Mouse (Mus musculus) lung, postnatal 14 days (tissue): ENCODE measurements at regions not wholly inside any gene's neighbourhood (a gene's known extent, or its start where the extent isn't known, plus 50 kb on each side); places are given as distances from the start of the nearest gene placed in this dataset.

Experiments used
- DNase-seq: peaks from one replicate; pipeline ENCODE4 v3.0.0; 2021

DNA sequence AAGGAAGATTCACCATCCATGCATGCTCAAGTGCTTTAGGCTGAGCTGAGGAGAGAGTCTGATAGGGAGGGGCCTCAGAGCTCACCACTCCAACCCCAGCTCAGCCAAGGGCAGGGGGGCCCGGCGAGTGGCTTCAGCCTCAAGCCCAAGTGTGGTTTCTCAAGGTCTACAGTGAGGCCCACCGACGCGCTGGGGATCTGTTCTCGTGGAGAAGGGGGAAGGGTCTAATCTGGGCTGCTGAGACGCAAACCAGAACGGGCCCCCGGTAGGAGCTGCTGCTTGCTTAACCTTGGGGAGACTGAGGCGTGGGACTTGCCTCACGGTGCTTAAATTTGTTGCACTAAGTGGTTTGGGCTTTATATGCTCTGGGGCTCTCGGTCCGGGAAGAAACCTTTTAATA lies 70.9 kb downstream of the Asb1 start:
- DNase-seq, result no peak

DNA sequence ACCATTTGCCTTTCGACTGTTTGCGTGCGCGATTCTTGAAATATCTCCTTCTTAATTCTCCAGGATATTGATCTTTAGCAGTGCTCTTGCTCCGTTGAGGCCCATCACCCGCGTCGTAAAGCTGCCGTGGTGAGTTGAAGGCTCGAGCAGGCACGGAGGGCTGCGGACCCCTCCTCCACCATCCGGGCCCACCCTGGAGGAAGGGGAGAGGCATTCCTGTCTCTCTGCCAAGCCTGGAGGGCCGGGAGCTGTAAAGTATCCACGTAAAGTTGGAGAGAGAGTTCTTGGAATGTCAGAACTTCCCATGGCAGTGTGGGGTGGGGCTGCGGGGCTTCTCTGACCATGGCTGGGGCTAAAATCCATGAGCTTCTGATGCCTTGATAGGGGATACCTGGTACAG lies 71.3 kb downstream of the Asb1 start:
- DNase-seq, result no peak

DNA sequence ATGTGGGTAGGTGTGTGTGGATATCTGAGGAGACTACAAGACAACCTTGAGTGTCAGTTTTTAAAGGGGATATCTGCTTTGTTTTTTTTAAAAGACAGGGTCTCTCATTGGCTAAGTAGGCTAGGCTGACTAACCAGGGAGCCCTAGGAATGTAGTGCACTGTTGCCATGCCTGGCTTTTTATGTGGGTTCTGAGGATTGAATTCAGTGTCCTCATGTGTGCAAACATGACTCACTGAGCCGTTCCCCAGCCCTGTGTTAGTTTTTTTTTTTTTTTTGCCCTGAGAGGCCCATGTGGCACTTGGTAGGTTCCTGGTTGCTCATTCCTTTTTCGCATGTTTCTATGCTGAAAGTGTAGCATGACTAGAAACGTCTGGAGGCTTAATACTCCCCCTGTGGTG lies 72.6 kb downstream of the Asb1 start:
- DNase-seq, result no peak

DNA sequence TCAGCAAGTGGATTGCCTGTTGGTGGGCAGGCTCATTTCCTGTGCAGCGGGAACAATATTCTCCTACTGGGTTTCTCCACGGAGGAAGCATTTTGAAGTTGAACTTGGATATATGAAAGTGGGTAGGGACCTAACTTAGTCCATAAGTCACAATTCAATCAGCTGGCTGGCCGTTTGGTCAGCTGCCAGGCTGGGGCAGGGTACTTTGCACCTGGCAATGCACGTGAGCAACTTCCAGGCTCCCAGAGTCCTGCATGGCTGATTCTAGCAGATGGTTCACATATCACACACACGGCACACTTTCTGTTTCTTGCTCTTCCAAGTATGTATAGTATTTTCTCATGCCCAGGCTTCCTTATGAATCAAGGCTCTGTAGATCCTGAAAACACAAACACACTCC lies 75.1 kb downstream of the Asb1 start:
- no peak for DNase-seq

DNA sequence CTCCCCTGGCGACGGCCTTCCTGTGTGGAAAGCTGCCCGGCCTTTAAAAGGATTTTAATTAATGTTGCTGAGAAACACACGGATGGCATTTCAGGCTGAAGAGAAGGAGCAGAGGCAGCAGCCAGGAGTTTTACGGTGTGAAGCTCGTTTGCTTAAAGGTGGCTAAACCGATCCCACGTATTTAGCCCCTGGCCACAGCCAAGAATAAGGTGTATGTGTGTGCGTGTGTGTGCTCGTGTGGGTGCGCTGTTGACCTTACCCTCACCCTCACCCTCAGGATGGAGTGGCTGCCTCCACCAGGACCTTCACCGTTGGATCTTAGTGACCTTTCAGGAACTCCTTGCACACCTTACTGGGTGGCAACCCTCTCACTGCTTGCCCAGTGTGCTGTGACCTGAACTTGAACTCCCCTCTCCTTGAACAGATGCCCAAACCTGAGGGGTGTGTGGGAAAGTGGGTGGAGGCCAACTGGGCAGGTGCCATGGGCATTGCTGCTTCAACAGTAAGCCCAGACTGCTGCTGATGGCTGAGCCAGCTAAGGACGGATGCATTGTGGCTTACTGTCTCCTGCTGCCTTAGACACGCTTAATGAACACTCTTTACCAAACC lies 78.3 kb downstream of the Asb1 start:
- DNase-seq, result peak; percentile 35

DNA sequence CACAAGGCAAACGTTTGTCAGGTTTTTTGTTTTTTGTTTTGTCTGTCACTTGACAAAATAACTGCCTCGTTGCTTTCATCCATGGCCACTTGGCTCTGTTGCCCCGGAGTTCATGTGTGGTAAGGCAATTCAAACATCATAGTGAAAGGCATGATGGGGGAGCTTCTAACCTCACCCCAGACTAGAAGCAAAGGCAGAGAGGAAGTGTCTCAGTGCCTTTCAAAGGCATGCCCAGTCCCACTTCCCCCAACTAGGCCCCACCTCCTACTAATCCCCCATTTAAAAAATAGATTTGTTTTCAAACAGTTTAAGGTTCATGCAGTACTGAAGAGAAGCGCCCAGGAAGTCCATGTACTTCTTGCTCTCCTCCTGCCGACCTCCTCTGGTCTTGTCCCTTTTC lies 80.8 kb downstream of the Asb1 start:
- DNase-seq, result no peak

DNA sequence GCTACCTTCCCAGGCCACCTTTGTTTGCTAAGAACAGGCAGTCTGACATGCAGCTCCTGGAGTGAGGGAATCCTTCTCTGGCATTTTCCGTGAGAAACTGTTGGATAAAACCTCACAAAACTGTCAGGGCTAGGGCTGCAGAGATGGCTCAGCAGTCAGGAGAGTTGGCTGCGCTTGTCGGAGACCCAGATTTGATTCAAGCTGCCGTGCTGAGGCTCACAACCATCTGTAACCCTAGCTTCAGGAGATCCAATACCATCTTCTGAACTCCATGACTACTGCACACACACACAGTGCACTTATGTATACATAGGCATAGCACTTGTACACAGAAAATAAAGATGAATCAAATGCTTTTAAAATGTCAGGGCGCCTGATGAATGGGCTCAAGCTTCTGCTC lies 82.5 kb downstream of the Asb1 start:
- no peak for DNase-seq

DNA sequence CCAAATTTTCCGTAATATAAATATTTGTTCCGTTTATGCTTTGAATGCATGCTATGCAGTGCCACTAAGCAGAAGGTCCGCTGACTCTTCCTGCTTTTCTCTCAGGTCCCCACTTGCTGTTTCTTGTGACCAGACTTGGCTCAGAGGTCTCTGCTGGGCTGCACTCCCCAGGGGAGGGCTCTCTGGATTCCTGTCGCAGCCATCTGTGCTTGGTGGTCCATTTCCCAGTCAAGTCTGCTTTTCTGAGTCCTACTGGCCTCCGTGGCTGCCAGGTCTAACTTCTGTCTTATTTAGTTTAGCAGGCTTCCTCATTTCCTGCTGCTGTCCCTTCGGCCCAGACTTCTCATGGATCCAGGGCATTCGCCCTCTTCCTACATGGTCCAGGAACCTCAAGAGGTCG lies 83.7 kb downstream of the Asb1 start:
- DNase-seq, result no peak

DNA sequence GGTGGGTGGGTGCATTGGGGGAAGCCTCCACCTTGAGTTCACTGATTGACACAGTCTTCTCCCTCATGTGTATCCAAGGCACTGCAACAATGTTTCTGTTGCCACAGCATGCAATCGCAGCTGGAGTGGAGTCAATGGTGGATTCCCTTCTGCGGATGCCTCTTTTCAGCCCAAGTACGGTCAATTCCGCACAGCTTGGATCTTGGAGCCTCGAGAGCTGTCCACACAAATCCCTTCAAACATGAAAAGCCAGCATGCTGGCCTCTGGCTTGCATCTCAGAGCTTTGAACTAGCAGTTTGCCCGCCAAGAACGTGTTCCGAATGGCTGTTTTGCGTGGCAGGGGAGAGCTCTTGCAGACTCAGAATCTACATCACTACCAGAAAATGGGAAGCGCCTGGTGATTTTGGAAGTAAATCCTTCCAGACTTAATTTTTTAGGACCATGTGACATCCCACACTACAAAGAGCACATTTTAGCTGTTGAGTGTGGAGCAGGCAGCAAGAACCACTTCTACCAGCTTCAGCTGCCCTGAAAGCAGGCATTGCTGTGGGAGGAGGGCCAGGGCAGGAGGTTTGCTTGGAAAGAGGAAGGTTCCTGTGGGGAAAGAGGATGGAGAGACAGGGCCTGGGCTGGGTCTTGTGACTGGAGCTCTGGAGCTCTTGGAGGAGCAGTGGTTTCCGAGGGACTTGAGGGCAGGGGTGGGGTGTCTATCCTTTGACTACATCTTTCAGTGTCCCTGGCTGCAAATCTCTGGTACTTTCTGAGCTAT lies 84.4 kb downstream of the Asb1 start:
- no peak for DNase-seq

DNA sequence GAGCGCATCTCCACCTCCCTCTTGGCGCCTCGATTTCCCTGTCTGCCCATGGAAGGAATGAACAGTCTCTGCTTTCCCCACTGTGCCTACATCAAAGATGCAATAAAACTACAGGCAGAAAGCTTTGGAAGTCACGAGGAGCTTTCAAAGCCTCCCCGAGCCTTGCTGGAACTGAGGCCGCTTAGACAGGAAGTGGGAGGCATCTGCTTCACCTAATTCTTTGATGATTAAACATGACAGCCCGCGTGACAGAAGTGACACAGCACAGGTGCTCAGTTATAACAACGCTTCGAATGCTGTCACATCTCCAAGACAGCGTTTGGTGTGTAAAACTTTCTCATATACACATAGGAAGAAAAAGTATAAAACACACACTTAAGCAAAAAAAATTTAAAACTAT lies 85.7 kb downstream of the Asb1 start:
- no peak for DNase-seq

DNA sequence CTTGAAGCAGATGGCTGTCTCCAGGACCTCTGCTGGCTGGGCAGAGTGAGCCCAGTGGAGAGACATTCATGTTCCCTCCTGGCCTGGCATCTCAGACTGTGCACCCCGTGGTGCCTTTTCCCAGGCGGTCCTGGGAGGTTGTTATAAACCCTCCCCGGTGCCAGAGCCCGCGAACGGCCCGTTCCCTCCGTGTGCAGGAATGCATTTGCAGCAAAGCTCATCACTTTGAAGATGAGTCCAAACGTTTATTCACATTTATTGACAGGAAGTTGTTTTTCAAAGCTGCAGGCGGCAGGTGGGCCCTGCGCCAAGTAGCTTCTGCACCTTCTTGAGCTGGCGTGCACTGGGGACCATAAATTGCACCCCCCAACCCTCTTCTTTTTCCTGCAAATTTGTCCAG lies 89.9 kb downstream of the Asb1 start:
- DNase-seq, result no peak

DNA sequence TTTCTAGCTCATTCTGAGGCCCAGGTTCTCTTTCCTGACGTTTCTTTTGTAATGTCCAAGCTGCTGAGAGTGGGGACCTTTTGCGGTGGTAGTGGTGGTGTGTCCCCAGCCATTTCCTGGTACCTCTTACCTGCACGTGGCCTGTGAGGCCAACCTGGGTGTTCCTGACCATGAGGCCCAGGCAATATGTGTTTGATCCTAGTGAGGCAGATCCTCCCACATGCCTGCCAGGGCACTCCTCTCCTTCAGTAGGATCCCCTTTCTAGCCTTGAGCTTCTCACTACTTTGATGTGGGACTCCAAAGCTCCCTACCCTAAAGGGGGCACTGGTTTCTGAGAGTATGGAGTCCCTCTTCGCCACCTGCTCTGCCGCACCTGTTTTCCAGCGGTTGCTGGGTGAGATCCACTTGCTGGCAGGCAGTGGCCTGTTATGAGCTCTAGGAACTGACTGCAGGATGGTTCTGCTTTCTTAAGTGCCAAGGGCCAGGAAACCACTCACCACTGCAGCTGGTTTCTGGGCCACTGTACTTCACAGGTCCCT lies 90.6 kb downstream of the Asb1 start:
- DNase-seq, result no peak

DNA sequence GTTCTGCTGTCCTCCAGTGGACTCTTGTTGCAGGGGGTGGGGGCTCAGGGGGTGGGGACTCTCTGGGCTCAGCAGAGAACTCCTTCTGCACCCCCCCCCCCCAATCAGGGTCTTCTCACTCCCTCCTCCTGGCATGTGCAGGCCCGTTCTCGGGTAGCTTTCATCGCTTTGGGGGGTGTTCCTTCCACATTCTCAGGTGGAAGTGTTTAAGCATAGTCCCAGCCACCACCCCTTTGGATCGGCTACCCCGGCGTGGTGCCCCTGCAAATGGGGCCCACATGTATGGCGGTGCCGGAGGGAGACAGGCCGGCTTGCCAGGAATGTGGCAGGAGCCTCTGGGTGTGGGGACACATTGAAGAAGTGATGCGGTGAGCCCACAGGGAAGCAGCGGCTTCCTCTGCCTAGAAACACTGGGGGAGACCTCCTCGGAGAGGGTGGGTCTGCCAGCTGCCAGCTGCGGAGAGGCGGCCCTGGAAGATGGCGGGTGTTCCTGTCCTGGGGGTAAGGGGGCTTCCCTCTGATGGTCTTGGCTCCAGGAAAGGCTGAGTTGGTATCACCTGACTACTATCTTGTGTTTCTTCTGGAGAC lies 92.7 kb downstream of the Asb1 start:
- no peak for DNase-seq

DNA sequence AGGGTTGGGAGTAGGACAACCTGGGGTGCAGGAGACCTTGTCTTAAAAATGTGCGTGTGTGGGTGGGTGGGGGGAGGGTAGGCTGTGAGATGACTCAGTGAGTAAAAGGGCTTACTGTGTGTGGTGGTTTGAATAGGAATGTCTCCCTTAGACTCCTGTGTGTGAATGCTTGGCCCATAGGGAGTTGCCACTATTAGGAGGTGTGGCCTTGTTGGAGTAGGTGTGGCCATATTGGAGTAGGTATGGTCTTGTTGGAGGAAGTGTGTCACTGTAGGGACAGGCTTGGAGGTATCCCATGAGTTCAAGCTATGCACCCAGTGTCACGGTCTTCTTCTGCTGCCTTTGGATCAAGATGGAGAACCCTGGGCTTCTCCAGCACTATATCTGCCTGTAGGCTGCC lies 96.2 kb downstream of the Asb1 start:
- no peak for DNase-seq

DNA sequence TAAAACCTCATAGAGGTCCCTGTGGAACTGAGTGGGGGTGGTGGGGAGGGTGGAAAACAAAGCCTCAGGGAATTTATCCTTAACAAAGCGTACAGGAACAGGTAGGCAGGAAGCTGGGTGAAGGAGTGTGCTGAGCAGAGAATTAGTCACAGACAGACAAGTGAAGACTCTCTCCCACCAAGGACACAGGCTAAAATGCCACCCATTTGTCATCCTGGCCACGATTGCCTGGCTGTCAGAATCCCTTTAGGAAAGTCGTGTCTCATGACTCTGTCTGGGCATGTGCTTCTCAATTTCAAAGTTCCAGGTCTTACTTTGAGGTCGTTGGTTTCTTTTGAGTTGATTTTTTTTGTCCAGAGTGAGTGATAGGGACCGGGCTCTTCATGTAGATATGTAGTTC lies 100.2 kb downstream of the Asb1 start:
- DNase-seq, result no peak

DNA sequence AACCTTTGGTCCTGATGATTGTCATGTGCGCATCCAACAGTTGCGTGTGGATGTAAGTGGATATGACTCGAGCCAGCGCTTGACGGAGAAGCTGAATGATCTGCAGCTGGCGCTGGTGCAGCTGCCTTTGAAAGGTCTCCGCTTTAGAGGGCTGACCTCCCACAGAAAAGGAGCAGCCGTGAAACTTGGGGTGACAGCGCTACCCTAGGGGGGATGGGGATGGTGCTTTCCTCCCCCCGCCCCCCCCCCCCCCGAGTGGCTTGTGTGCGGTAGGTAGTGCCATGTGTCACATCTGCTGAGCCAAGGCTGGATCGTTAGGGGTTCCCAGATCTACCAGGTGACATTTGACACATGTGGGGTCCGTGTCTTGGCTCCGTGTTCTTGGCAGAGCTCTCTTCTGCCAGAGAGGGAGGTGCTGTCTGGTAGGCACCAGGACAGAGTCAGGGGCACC lies 118.7 kb downstream of the Asb1 start:
- no peak for DNase-seq

DNA sequence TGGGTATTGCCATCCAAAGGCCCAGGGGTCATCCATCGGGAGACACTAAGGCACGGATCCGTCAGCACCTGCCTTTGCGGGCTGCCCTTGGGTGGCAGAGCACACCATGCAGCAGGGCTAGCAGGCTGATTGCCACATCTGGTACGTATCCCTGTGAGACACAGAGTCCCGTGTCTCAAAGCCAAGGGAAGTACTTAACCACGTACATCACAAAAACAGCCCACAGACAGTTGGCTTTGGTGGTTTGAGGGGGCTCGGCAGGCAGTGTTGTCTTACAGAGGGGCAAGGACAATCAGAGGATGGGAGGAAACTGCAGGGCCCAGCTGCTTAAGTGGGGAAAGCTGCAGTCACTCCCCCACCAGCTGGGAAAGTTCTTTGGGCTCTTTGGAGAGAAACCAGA lies 119.1 kb downstream of the Asb1 start:
- no peak for DNase-seq

DNA sequence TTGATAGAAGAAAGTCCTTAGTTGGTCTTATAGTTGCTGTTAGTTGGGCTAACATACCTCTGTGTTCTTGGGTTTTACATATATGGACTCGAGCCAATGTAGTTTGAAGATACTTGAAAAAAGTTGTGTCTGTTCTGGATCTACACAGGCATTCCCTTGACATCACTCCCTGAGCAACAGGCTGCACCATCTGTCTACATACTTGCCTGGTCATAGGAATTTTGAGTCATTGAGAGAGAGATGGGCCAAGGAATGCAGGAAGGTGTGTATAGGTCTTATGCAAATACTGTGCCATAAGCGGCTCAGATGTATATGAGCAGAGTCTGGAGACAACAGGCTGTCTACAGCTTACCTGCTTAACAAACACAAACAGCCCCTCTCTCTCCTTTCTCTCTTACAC lies 122.9 kb downstream of the Asb1 start:
- no peak for DNase-seq

DNA sequence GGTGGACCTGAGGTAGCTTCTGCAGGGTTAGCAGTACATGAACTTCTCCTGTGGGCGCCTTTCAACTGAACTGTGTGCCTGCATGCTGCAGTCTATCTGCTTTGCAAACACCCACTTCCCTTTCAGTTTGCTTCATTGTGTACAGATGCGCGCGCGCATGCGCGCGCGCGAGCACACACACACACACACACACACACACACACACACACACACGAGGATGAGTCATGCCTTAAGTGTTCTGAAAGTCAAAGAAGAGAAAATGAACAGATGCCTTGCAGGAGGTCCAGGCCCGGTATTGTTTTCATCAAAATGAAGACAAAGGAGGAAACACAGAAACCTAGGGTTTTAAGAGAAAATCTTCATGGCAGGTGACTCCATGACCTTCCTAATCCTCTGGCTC lies 124.3 kb downstream of the Asb1 start:
- no peak for DNase-seq

DNA sequence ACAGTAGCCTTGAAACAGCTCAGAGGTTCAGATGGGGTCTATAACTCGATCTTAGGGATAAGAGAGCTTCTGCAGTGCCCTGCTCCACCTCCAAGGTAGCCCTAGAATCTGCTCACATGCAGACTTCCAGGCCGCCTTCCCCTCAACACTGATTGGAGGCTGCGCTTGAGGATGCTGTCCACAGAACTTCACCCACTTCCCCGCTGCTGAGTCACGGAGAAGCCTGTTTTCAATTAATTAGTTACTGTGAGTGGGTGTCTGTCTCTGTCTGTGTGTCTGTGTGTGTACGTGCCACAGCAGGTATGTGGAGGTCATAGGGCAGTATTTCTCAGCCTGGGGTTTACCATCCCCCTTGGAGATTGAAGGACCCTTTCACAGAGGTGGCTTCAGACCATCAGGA lies 128.2 kb downstream of the Asb1 start:
- no peak for DNase-seq

DNA sequence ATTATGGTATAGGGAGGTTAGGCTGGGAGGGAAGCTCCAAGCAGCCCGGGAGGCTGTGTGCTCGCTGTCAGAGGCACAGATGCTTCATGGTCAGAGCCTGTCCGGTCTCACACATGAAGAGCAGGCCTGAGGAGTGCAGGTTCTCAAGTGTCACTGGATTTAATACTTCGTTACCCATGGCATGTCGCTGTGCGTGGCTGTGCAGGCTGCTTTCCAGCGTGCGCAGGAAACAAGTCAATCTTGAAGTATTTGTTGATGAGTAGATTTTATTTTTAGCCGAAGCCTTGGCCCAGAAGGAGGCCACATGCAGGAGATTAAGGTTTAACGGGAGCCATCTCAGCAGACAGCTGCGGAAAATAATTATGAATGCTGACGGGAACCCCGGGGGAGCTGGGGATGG lies 130.3 kb upstream of the Twist2 start:
- no peak for DNase-seq

DNA sequence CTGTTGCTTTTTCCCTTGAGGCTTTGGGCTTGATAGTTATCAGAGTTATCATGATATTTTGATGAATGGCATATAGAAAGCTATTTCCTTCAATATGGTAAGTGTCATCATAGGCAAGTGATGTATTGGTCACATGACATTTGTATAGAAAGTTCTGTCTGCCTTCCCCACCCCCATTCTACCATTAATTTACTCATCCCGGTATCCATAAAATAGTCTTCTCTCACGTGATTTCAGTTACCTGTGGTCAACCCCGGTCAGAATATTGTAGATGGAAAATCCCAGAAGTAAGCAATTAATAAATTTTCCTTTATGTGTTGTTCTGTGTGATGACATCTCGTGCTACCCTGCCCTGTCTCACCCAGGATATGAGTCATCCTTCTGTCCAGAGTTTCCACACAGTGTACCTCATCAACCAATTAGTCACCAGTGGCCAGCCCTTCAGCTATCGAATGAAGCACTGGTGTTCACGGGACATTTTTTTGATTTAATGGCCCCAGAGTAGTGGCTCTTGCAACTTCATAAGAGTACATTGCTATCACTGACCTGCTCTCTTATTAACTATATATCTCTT lies 127.1 kb upstream of the Twist2 start:
- no peak for DNase-seq

DNA sequence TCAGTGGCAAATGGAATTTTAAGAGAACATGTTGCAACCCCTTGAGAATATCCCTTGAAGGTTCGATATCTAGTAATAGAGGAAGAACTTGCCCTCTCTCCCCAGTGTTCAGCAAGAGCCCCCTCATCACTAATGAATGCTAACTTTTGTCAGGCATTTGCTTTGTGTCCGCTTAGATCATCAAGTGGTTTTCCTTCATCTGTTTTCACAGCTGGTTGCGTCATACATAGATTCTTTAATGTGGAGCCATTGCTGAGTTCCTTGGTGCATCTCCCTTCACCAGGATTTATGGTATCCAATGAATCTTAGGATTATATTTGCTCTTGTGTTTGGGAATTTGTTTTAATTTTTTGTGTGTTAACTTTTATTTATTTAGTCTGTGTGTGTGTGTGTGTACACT lies 124.2 kb upstream of the Twist2 start:
- no peak for DNase-seq

DNA sequence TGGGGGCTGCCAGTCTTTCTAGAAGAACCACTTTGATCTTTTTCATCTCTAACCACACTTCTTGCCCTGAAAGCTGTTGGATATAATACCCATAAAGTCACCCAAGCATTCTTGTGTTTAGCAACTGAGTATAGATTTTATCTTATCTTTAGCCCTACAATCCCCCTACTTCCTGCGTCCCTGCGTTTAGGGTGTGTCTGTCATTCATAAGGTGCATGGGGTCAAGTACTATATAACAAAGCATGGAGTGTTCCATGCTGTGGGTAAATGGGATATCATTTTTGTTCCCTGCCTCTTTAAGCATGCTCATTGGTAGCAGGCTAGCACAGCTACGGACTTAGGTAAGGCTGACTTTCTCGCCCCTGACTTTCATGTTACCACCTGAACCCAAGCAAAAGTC lies 122.5 kb upstream of the Twist2 start:
- no peak for DNase-seq
